Mouse (Mus musculus): ENCODE data around the gene Wipi1.

GRCm38 (mm10) chr11:109578536-109578935, 33.2 kb downstream of the Wipi1 start:
- TF ChIP-seq CTCF (IDR thresholded peaks at IDR 0.05; ENCODE audit: low read depth) (no peak), EP300 (IDR thresholded peaks at IDR 0.05; ENCODE audit: low read depth) (no peak)
